Mouse (Mus musculus) subcutaneous adipose tissue, adult 2 months (tissue): ENCODE results near the gene Zfp14. TPM values are rescaled to one million over a fixed set of nuclear protein-coding genes. Genes with fewer than 3 reads are reported as not detected.

Experiments used
- polyA plus RNA-seq: library from polyadenylated mRNA; depleted of rRNA; stranded (reverse); fragments of >200 nt; gene quantifications from 2 replicates; pipeline ENCODE4 v1.2.3, GENCODE M21; 2012; ENCODE audit warnings: low replicate concordance; rRNA removed

Zfp14 gene
- 7.2 and 9.2 TPM in 2 replicates for polyA plus RNA-seq

GRCm38 (mm10) chr7:30050882-30051548, at the start of gene Zfp14:
Zfp14 (minus strand) TSS chr7:30051380.

GRCm38 (mm10) chr7:30094646-30095429, 43.7 kb upstream of the Zfp14 start, which contains the start of gene Zfp260:
Zfp260 (plus strand) TSS chr7:30094777.

GRCm38 (mm10) chr7:30090092-30090969, 39.2 kb upstream of the Zfp14 start, which contains the start of the genes Gm26920 and Zfp566:
Gm26920 (minus strand) TSS chr7:30090410.
Zfp566 (minus strand) TSS chr7:30090527.

GRCm38 (mm10) chr7:30072146-30073028, 21.2 kb upstream of the Zfp14 start, which contains the start of gene Zfp82:
Zfp82 (minus strand) TSS chr7:30072900.

Other genes with a start within 250 kb of the Zfp14 start
- 2.6 and 4.0 TPM in 2 replicates for gene Zfp790, start 235.3 kb downstream of the Zfp14 start, polyA plus RNA-seq
- 0.39 and 1.1 TPM in 2 replicates for gene Zfp940, start 197.7 kb downstream of the Zfp14 start, polyA plus RNA-seq
- 1.9 and 3.3 TPM in 2 replicates for gene Zfp420, start 191.4 kb downstream of the Zfp14 start, polyA plus RNA-seq
- gene Zfp27, start 144.8 kb downstream of the Zfp14 start, polyA plus RNA-seq: 3.1 and 6.1 TPM in 2 replicates
- gene Zfp383, start 143.2 kb downstream of the Zfp14 start, polyA plus RNA-seq: 2.2 and 3.9 TPM in 2 replicates
- gene Zfp74, start 97.3 kb downstream of the Zfp14 start, polyA plus RNA-seq: 4.5 and 9.0 TPM in 2 replicates
- 3.8 and 8.7 TPM in 2 replicates for gene Zfp568, start 67.4 kb downstream of the Zfp14 start, polyA plus RNA-seq
- 0.56 and 1.2 TPM in 2 replicates for gene Zfp82, start 21.5 kb upstream of the Zfp14 start, polyA plus RNA-seq
- gene Gm26920, start 39.0 kb upstream of the Zfp14 start, polyA plus RNA-seq: not detected in 2 replicates
- gene Zfp566, start 39.1 kb upstream of the Zfp14 start, polyA plus RNA-seq: 0.97 and 5.5 TPM in 2 replicates
- gene Zfp260, start 43.4 kb upstream of the Zfp14 start, polyA plus RNA-seq: 17.7 and 38.2 TPM in 2 replicates
- 1.5 and 4.0 TPM in 2 replicates for gene Zfp382, start 70.6 kb upstream of the Zfp14 start, polyA plus RNA-seq
- 13.9 and 30.8 TPM in 2 replicates for gene Zfp146, start 118.4 kb upstream of the Zfp14 start, polyA plus RNA-seq
- gene Cox7a1, start 132.8 kb upstream of the Zfp14 start, polyA plus RNA-seq: 28.7 and 105 TPM in 2 replicates
- 1,243 TPM in 2 replicates for gene Capns1, start 147.4 kb upstream of the Zfp14 start, polyA plus RNA-seq
- gene Polr2i, start 180.6 kb upstream of the Zfp14 start, polyA plus RNA-seq: 106 and 146 TPM in 2 replicates
- gene Tbcb, start 180.9 kb upstream of the Zfp14 start, polyA plus RNA-seq: 52.0 and 53.0 TPM in 2 replicates
- not detected in 2 replicates for gene Ovol3, start 184.3 kb upstream of the Zfp14 start, polyA plus RNA-seq
- 0.87 and 1.5 TPM in 2 replicates for gene Thap8, start 228.7 kb upstream of the Zfp14 start, polyA plus RNA-seq
- 26.2 and 55.0 TPM in 2 replicates for gene Wdr62, start 229.0 kb upstream of the Zfp14 start, polyA plus RNA-seq
- 15.8 and 61.6 TPM in 2 replicates for gene Clip3, start 240.3 kb upstream of the Zfp14 start, polyA plus RNA-seq